In genomic region chr11:17325731-17326646, GRCm38 (mm10) we compare ENCODE assay signal across 18 mouse cellular contexts.
DNase-seq lines count a peak whose midpoint lies in the region; ATAC-seq and TF ChIP-seq lines count a peak whose summit lies in the region.
"Had no signal": no experiment of that assay in that cellular context is flagged by ENCODE, and none has a peak within 500 bp of the region (broad histone marks: within the 10 kb centered on the region; RNA-seq: fewer than 3 reads in every experiment).

No protein-coding gene starts in this region.

- ATAC-seq in lung, embryonic 16.5 days (ENCODE audit: low read depth), result peak; percentile 61; the same call in 1 of the 2 replicates
- ATAC-seq in hindbrain, postnatal 0 days, result no peak
- no peak for ATAC-seq in midbrain, postnatal 0 days (ENCODE audit: low FRiP score)
- ATAC-seq: liver, postnatal 0 days had no signal

- no peaks in the 10 kb centered on the region for H3K27me3 ChIP-seq in lung, embryonic 16.5 days (ENCODE audit: control insufficient read depth, insufficient read depth, low read depth, low read length)
- H3K27me3 ChIP-seq in embryonic facial prominence, embryonic 10.5 days (replicated peaks; ENCODE audit: low read depth, poor library complexity, severe bottlenecking), result no peaks in the 10 kb centered on the region
- H3K27me3 ChIP-seq in hindbrain, postnatal 0 days (ENCODE audit: insufficient read depth, low read length), result no peaks in the 10 kb centered on the region
- no peaks in the 10 kb centered on the region for H3K27me3 ChIP-seq in midbrain, postnatal 0 days (ENCODE audit: insufficient read depth, low read length)
- H3K27me3 ChIP-seq: neural tube, embryonic 15.5 days had no signal

- no peaks in the 10 kb centered on the region for H3K9me3 ChIP-seq in lung, embryonic 16.5 days (ENCODE audit: control insufficient read depth, low read length)
- no peaks in the 10 kb centered on the region for H3K9me3 ChIP-seq in embryonic facial prominence, embryonic 10.5 days
- H3K9me3 ChIP-seq in hindbrain, postnatal 0 days (ENCODE audit: low read length), result no peaks in the 10 kb centered on the region
- no peaks in the 10 kb centered on the region for H3K9me3 ChIP-seq in midbrain, postnatal 0 days (ENCODE audit: low read length)
- H3K9me3 ChIP-seq: neural tube, embryonic 15.5 days had no signal

- no peak overlapping the region for H3K4me2 ChIP-seq in lung, embryonic 16.5 days (ENCODE audit: low read depth, low read length)
- no peak overlapping the region for H3K4me2 ChIP-seq in hindbrain, postnatal 0 days (ENCODE audit: low read depth, low read length)
- H3K4me2 ChIP-seq in midbrain, postnatal 0 days (ENCODE audit: low read depth, low read length, poor library complexity, severe bottlenecking), result no peak overlapping the region
- H3K4me2 ChIP-seq: neural tube, embryonic 15.5 days had no signal

- no peak overlapping the region for H3K4me3 ChIP-seq in lung, embryonic 16.5 days (ENCODE audit: low read length)
- no peak overlapping the region for H3K4me3 ChIP-seq in embryonic facial prominence, embryonic 10.5 days
- no peak overlapping the region for H3K4me3 ChIP-seq in hindbrain, postnatal 0 days (ENCODE audit: low read length)
- H3K4me3 ChIP-seq in midbrain, postnatal 0 days (ENCODE audit: low read depth, low read length), result no peak overlapping the region
- H3K4me3 ChIP-seq: myocyte; neural tube, embryonic 15.5 days had no signal

- H3K27ac ChIP-seq in lung, embryonic 16.5 days (ENCODE audit: low read length), result no peak overlapping the region
- no peak overlapping the region; the same call in 1 of the 2 replicates for H3K27ac ChIP-seq in embryonic facial prominence, embryonic 10.5 days (replicated peaks)
- H3K27ac ChIP-seq in hindbrain, postnatal 0 days, result 0 out of 2 replicates have a peak overlapping the region, but pooled peaks have one; percentile 26
- H3K27ac ChIP-seq in midbrain, postnatal 0 days (ENCODE audit: low read depth, low read length), result no peak overlapping the region
- H3K27ac ChIP-seq: neural tube, embryonic 15.5 days had no signal

- no peaks in the 10 kb centered on the region for H3K36me3 ChIP-seq in lung, embryonic 16.5 days (ENCODE audit: control insufficient read depth, insufficient read depth, low read length)
- H3K36me3 ChIP-seq in embryonic facial prominence, embryonic 10.5 days (replicated peaks), result no peaks in the 10 kb centered on the region
- H3K36me3 ChIP-seq in hindbrain, postnatal 0 days (ENCODE audit: insufficient read depth, low read length), result no peaks in the 10 kb centered on the region
- no peaks in the 10 kb centered on the region for H3K36me3 ChIP-seq in midbrain, postnatal 0 days (ENCODE audit: insufficient read depth, low read length)
- H3K36me3 ChIP-seq: neural tube, embryonic 15.5 days had no signal

- H3K9ac ChIP-seq in lung, embryonic 16.5 days (ENCODE audit: low read length), result no peak overlapping the region
- no peak overlapping the region for H3K9ac ChIP-seq in hindbrain, postnatal 0 days (replicated peaks; ENCODE audit: low read length)
- H3K9ac ChIP-seq in midbrain, postnatal 0 days (replicated peaks; ENCODE audit: low read length, poor library complexity, severe bottlenecking), result no peak overlapping the region
- H3K9ac ChIP-seq: liver, postnatal 0 days; neural tube, embryonic 15.5 days had no signal

- DNase-seq in lung, postnatal 14 days, result no peak
- peak; percentile 9 for DNase-seq in embryonic facial prominence, embryonic 10.5 days (ENCODE audit: low spot score)
- peak; percentile 12 for DNase-seq in hindbrain, postnatal 0 days (ENCODE audit: low spot score)
- DNase-seq in midbrain, postnatal 0 days (ENCODE audit: low spot score), result peak; percentile 14
- DNase-seq in urinary bladder, postnatal 25 days (ENCODE audit: low spot score), result no peak
- no peak for DNase-seq in kidney, postnatal 25 days
- DNase-seq: adrenal gland, postnatal 10 days; cerebellum, adult 2 months; gastrocnemius, postnatal 25 days; kidney, adult 18-20 months; kidney, postnatal 4 days; liver; liver, postnatal 0 days; right cerebral cortex, postnatal 4 days; thymus, postnatal 4 days had no signal

- 60% methylated on average over 10 of the region's 10 CpGs for WGBS in lung, embryonic 16.5 days
- 61% methylated on average over 10 of the region's 10 CpGs for WGBS in embryonic facial prominence, embryonic 10.5 days
- 43% methylated on average over 10 of the region's 10 CpGs for WGBS in hindbrain, postnatal 0 days
- 23% methylated on average over 10 of the region's 10 CpGs for WGBS in midbrain, postnatal 0 days

- no peak for TF ChIP-seq CTCF in hindbrain, postnatal 0 days (IDR thresholded peaks at IDR 0.05; ENCODE audit: low read depth)
- TF ChIP-seq CTCF in midbrain, postnatal 0 days (IDR thresholded peaks at IDR 0.05), result no peak

- no peaks in the 10 kb centered on the region for H3K4me1 ChIP-seq in lung, embryonic 16.5 days (replicated peaks; ENCODE audit: control insufficient read depth, insufficient read depth, low read length)
- H3K4me1 ChIP-seq in embryonic facial prominence, embryonic 10.5 days, result peaks cover 13% of the 10 kb centered on the region
- H3K4me1 ChIP-seq in hindbrain, postnatal 0 days (ENCODE audit: insufficient read depth, low read length), result no peaks in the 10 kb centered on the region
- no peaks in the 10 kb centered on the region for H3K4me1 ChIP-seq in midbrain, postnatal 0 days (ENCODE audit: insufficient read depth, low read length)
- H3K4me1 ChIP-seq: neural tube, embryonic 15.5 days had no signal

Comparison
In these comparisons a context has a peak if more than half of its experiments do, and no peak if none do; other contexts are left out.
1. DNase-seq: peak in embryonic facial prominence, embryonic 10.5 days (single experiment), hindbrain, postnatal 0 days (single experiment) and midbrain, postnatal 0 days (single experiment); none in lung, postnatal 14 days (single experiment), urinary bladder, postnatal 25 days (single experiment) and kidney, postnatal 25 days (0 of 2).